Mouse (Mus musculus) left cerebral cortex, postnatal 4 days (tissue): ENCODE data around the gene Lpp. TPM values are rescaled to one million over a fixed set of nuclear protein-coding genes. Genes with fewer than 3 reads are reported as not detected.

ENCODE experiments used
- DNase-seq: peaks from one replicate; pipeline ENCODE4 v3.0.0-alpha.2; 2022
- intact Hi-C: fragments of 180-260 bp; cut with DNase I; formaldehyde crosslinking; loops from one replicate; pipeline ENCODE4 v1.15.1; 2025
- total RNA-seq, 2 experiments: library from RNA; stranded (reverse); gene quantifications; 2 replicates each; pipeline ENCODE4 v1.2.3; 2021

Lpp gene
- total RNA-seq, 2 experiments from 2014 or later, result 11.5 to 13.0 TPM

DNA sequence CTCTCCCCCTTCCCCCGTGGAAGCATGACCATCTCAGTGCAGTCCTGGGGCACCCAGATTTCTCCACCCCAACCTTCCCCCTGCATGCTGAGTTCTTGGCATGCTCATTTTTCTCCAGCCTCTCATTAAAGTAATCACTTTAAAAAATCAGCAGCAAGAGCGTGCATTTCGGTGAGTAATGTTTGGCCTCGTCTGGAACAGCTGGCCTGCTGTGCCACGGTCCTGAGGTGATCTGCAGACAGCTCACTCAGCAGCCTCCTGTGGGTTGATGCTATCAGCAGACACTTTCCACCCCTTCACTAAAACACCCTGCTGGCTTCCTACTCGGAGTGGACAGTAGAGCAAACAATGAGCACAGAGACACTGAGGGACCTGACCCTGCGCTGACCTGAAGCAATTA lies 437.6 kb downstream of the Lpp start:
- no peak for DNase-seq
- intact Hi-C loops, result no loop called here

- intact Hi-C loops, result no loop called here
- DNase-seq, result no peak
These were observed 439.9 kb downstream of the Lpp start for GRCm38 (mm10) chr16:24833221-24833620.

DNA sequence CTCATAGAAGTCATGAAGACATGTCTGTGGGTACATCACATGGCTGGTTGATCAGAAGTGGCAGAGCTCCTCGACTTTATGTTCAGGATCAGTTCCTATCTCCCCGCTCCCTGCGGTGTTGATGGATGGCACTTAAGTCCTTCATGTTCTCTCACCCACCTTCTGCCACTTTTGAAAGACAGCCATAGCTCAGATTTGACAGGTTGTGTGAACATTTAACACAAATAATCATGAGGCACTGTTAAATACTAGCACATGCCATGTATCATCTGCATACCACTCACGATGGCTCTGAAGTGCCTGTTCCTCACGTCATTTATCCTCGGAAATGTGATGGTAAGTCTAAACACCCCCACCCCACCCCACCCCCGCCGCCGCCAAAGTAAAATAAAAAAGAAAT lies 441.2 kb downstream of the Lpp start:
- intact Hi-C loops, result no loop called here
- DNase-seq, result no peak

DNA sequence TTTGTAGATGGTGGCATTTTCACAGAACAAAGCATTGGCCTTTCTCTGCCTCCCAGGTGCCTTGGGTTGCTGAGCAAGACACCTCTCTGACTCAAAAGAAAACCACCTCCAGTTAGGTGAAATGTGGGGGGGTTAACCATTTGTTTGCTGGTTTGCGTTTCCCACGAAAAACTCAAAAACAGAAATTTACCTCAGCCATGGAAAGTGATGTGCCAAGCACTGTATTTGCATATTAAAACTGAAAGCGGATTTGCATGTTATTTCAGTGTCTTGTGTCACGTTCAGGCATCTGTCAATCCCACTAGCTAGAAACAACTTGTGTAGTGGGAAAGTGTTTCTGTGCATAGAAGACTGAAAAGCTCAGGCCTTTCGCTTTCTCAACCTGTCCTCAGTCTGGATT lies 443.2 kb downstream of the Lpp start:
- intact Hi-C loops, result no loop called here
- no peak for DNase-seq

DNA sequence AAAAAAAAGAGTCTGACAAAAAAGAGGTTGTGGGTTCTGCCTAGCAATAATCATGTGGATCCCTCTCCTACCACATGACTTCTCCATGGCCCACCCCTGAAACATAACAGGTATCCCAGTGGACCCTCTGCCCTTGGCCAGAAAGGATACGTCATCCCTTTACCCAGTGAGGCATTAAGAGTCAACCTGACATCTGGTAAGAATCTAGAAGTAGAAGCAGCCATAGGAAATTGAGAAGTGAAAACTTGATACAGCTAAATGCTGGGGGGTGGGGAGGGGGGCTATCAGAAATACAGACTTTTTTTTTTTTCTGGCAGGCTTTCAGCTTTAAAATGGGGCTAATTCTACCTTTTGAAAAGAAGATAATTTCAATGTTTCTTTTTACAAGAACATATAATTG lies 445.7 kb downstream of the Lpp start:
- no peak for DNase-seq
- intact Hi-C loops, result no loop called here

- DNase-seq, result no peak
- intact Hi-C loops, result no loop called here
These were observed 446.8 kb downstream of the Lpp start for GRCm38 (mm10) chr16:24840073-24840472.

GRCm38 (mm10) chr16:24846141-24846540 lies 452.8 kb downstream of the Lpp start:
- no peak for DNase-seq
- intact Hi-C loops, result no loop called here

DNA sequence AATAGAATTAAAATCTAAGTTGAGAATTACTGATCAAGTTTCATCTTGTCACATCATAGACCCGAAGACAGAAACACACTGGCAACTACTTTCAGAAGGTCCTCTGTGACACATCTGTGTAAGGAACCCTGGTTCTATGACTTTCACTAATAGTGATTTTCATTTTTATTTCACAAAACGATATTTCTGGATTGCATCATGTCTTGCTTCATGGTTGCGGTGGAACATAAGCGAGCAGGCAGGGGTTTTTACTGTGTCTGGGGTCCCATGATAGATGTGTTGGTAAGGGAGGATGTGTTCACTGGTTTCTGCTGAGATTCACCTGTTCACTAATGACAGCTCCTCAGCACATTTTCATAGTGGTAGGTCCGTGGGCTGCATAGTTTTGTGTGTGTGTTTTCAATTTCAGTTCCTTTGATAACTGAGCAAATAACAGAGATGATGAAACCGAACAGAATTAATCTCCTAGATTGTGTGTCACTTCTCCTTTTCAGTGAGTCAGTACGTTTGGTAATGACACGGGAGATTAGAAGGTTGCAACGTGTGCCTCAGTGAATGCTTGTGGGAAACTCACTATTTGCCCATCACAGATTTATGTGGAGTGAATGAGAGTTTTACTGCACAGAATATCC lies 466.3 kb downstream of the Lpp start:
- no peak for DNase-seq
- intact Hi-C loops, result no loop called here

DNA sequence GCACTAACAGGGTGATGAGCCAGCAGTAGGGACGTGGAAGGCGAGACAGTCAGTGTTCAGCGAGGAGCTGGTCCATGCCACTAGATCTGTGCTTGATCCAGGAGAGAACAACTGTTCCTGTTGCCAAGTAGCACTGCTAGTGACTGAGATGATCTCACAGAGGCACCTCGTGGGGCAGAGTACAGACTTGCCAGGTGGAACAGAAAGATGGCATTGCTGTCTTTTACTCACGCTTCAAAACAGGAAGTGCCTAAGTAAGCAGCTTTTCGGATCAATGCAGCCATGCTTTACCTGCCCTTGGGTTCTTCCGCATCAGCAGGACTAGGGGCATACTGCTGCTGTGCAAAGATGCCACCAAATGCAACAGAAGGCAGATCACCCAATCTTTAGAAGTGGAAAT lies 467.1 kb downstream of the Lpp start:
- DNase-seq, result no peak
- intact Hi-C loops, result no loop called here

- intact Hi-C loops, result no loop called here
- DNase-seq, result no peak
These were observed 468.1 kb downstream of the Lpp start for GRCm38 (mm10) chr16:24861374-24861773.

- peak; percentile 26 for DNase-seq
- intact Hi-C loops, result no loop called here
These were observed 480.9 kb downstream of the Lpp start for GRCm38 (mm10) chr16:24874235-24874634.

- intact Hi-C loops, result no loop called here
- DNase-seq, result no peak
These were observed 482.4 kb downstream of the Lpp start for GRCm38 (mm10) chr16:24875661-24876060.

GRCm38 (mm10) chr16:24878977-24879376 lies 485.7 kb downstream of the Lpp start:
- intact Hi-C loops, result no loop called here
- no peak for DNase-seq

DNA sequence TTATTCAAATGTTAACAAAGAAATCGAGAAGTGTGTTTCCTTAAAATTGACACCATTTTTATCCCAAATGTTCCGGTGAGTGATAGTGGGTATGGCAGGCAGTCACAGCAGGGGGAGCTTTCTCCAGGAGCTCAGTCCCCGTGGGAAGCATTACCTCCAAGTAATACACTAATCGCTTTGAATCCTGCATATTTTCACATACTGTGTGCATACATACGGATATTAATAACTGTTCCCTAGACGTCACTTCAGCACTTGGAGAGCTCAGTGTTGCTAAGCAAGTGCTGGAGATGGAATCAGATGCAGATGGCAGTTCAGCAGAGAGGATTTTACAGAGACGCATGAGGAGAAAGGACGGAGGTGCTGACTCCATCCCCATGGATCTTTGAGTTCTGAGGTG lies 487.4 kb downstream of the Lpp start:
- intact Hi-C loops, result no loop called here
- no peak for DNase-seq

GRCm38 (mm10) chr16:24881981-24882775 lies 488.9 kb downstream of the Lpp start:
- intact Hi-C loops, result no loop called here
- DNase-seq, result no peak

GRCm38 (mm10) chr16:24884017-24884416 lies 490.7 kb downstream of the Lpp start:
- intact Hi-C loops, result no loop called here
- no peak for DNase-seq

GRCm38 (mm10) chr16:24886346-24886745 lies 493.0 kb downstream of the Lpp start:
- DNase-seq, result peak; percentile 10
- intact Hi-C loops, result no loop called here

GRCm38 (mm10) chr16:24886943-24887342 lies 493.6 kb downstream of the Lpp start:
- no peak for DNase-seq
- intact Hi-C loops, result no loop called here

DNA sequence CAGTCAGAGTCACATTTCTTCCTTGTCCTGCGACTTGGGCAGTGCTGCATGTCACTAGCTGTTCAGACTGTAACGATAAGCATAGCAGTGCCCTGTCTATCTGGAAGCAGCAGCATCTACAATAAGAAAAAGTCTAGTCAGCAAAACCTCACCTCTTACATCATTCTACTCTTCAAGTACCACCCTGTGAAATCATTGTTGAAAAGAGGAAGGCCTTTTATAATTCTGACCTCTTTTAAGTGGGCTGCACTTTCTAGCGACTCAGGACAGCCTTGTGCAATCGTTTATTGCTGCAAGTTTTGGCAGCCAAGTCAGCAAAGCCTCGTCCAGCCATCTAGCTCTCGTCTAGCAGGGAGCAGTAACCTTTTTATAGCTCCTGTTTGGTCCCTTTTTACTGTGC lies 498.1 kb downstream of the Lpp start:
- intact Hi-C loops, result no loop called here
- DNase-seq, result no peak

DNA sequence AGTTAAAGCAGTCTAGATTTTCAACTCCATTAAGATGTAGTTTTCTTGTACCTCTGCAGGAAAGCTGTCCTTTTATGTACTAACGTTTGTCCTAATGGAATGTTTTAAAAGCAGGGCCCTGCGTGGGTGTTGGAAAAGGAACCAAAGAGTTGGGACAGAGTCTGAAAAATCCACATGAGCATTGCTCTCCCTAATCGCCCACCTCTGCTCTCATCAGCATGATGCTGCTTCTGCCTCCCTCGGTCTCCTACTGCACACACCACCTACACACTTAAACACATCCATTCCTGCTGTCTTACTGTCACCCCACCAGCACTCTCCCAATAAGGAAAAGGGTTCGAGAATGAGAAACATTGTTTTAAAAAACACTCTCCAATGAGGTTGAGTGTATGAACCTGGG lies 501.9 kb downstream of the Lpp start:
- intact Hi-C loops, result no loop called here
- DNase-seq, result no peak

GRCm38 (mm10) chr16:24897641-24898040 lies 504.3 kb downstream of the Lpp start:
- intact Hi-C loops, result no loop called here
- DNase-seq, result no peak

GRCm38 (mm10) chr16:24900241-24900796 lies 507.0 kb downstream of the Lpp start:
- DNase-seq, result no peak
- intact Hi-C loops, result no loop called here
